Mouse (Mus musculus) megakaryocyte progenitor cell, adult 5-6 weeks (primary cell): ENCODE measurements around the gene Gjb4. TPM values are rescaled to one million over a fixed set of nuclear protein-coding genes. Genes with fewer than 3 reads are reported as not detected.

Experiments used
- ATAC-seq: replicated peaks from 2 replicates; pipeline ENCODE4 v1.8.0; 2016; ENCODE audit warnings: mild to moderate bottlenecking, moderate TSS enrichment, inconsistent platforms; ENCODE audit not compliant: poor library complexity
- total RNA-seq, 2 experiments: library from RNA; stranded (forward) in 1 of 2; stranded (reverse) in 1 of 2; fragments of 157-497, 149-512 nt in 1 of 2; fragments of 200-1000 nt in 1 of 2; gene quantifications; 2 replicates each; pipeline versions ENCODE4 v1.2.3 to v1.2.4; 2015 to 2017

Gjb4 gene
- total RNA-seq, 2 experiments from 2014 or later: not detected

DNA sequence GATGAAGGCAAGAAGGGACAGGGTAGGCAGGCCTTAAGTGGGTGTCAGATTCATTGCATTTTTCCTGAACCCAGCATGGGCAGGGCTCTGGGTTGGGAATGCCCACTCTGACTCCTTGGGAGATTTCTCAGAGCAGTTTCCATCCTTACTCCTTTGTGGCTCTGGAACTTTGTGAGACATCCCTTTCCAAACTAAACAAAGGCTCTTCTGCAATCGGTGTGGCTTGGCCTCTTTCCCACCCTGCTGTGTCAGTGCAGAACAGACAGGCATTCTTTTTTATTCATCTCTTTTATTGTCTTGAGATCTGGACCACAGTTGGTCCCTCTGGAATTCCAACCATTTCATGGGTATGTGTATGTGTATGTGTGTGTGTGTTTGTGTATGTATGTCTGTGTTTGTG is 1.3 kb downstream of the Gjb4 start:
- ATAC-seq: no peak

DNA sequence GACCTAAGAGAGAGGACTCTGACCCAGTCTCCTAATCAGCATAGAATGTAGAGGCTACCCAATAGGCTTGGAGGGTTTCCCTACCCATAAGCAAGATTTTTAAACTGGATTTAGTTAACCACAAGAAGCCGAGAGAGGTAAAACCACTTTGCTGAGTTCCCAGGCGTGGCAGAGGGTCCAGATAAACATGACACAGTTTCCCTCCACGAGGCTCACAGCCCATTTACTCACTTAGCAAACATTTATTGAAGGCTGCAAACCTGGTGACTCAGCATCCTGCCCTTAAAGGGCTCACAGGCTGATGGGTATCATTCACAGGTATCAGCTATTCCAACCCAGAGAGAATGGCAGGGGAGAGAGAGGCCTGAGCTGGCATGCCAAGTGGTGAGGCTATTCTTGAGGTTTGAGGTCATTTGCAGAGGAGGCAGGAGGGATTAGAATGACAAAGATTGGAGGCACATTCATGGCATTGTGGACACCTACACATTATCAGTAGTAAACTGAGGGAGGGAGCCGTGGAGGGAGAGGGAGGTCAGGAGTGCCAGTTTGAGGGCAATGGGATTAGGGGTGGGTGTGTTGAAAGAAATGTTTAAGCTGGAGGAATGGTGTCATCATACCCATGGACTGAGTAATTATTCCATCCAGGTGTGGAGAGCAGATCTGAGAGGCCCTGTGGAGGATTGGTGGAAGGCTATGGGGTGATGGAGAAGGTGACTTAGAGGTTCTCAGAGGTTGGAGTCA is 4.2 kb downstream of the Gjb4 start:
- ATAC-seq: no peak

DNA sequence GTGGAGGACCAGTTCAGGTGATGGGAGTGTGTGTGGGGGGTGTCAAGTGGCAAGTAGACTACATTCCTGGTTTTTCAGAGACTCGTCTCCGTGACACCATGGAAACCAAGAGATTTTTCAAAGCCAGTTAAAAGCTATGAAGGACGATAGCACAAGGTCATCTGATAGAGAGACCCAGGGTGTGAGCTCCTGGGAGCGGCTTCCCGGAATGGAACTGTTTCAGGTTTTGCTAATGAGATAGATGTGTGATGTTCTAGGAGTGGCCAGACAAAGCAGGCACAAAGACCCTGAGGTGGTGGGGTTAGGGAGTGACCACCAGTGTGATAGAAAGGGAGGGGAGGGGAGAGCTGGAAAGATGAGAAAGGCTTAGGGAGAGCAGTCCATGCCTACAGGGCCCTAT is 8.9 kb downstream of the Gjb4 start:
- ATAC-seq: no peak

DNA sequence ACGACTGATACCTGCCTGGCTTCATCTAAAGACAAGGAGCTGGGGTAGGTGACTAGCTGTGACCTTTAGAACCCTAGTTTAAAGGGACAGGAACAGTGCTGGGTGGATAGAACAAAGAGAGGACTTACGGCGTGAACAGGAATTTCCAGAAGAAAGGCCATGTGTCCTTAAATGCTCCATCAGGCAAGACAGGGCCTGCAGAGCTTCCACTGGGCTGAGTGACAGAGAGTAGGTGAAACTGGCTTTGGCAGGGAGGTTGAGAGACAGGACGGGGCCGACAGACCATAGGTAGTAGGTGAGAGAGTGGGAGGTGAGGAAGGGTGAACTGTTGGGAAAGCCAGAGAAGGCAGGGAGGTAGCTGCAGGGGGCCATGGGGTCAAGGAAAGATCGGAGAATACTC is 12.5 kb downstream of the Gjb4 start:
- no peak for ATAC-seq

DNA sequence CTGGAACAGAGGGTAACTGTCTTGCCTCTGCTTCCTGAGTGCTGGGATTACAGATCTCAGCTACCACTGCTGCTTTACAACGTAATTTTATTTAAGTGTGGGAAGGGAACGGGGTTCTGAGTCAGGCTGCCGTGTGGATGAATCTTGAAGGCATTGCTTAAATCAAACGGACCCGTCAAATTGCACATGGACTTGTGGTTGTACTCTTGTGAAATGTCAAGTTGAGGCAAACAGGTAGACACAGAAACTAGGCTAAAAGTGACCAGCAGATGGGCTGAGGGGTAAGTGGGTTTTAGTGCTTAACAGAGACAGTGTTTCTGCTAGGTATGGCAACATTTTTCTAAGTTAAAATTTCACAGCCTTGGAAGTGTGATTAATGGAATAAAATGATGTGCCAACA is 16.2 kb downstream of the Gjb4 start:
- peak; percentile 76 for ATAC-seq

DNA sequence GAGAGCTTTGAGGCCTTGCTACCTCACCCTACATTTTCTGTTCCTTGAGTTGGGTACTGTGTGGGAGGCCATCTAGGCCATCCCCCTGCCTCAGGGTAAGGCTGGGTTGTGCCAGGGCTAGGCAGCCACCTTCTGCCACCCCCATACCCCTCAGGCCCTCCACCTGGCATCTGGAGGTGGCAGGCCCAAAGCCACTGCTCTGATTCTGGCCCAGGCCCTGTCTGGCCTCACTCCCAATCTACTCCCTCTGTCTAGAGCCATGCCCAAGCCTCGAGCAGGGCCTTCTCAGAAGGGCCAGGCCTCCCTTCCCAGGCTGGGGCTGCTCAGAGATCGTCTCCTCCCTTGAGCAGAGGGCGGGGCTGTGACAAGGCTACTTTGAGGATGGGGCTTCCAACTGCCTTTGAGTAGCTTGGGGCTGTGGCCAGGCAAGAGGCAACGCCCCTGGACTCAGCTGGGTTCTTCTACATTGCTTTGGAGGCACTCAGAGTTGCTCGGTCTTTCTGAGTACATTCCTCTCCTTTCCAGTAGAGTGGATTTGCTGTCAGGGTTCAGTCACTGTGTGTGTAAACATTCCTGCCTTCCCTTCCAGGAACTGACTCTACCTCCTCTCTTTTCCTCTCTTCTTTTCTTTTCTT is 18.9 kb downstream of the Gjb4 start:
- no peak for ATAC-seq

DNA sequence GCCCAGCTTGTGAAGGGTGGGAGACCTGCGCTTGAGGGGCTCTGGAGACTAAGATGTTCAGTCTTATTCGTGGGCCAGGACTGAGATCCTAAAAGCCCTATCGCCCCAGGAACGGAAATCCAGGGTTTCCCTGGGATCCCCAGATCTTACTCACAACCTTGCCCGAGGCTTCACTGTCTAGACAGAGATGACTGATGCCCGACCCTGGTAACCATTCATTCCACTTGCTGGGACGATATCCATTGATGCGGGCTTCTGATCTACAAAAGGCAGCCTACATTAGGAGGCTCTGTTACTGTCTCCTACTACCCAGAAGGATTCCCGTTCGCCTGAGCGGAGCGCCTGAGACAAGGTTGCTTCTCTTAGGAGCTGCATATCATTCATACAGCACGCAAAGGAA is 22.7 kb downstream of the Gjb4 start:
- ATAC-seq: no peak

DNA sequence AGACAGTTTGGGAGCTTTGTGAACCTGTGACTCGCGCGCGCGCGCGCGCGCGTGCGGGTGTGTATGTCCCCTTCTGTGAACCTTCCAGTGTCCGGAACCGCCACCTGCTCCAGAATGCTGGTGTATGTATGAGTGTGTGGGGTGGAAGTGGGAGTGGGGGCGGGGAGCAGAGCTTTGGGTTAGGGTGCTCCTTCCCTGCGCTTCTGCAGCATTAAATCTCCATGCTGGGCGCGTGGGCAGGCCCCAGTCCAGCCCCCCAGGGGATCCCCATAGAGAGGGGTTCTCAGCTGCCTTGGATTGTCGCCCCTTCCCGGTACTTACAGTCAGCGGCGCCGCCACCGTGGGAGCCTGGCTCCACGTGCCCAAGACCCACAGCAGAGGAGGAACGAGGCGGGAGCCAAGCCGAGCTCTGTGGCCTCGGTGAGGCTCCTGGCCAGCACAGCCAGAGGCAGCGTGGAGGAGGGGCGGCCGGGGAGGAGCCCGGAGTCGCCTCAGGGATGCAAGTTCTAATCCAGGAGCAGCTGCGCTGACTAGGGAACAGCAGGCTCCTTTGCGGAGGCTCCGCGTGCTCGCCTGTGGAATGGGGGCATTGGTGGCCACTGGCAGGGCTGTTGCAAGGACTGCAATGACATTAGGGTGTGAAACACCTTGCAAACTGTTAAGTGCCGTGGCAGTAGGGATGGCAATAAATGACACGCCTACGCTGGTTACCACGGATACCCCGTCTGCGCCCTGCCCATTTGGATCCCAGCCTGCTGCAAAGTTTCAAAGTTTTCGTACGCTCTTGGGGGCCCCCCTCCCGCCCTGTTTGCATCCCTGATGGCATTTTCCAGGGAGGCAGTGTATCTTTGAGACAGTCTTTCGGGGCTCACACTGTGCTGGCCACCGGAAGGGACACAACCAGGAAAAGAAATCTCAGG is 23.4 kb downstream of the Gjb4 start, which contains the start of gene Gjb3:
Gjb3 (minus strand) TSS at position 664 of the 920 bp plus-strand sequence.
- ATAC-seq: peak; percentile 35; the same call in 1 of the 2 replicates

DNA sequence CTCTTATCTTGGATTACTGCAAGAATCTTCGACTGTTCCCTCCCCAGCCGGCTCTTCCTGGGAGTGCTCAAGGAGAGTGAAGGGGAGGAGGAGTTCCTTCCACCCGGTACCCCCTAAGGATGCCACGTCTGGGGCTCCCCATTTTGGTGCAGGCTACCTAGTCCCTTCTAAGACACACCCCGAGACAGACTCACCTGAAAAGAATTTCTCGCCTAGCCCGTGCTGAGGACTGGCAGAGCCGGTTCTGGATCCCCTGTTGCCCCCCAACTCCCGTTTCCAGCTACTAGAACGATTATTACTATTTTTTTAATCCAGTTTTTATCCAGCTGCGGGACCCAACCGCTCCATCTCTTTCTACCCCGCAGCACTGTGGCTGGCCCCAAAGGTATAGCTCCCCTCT is 24.1 kb downstream of the Gjb4 start:
- ATAC-seq: no peak

DNA sequence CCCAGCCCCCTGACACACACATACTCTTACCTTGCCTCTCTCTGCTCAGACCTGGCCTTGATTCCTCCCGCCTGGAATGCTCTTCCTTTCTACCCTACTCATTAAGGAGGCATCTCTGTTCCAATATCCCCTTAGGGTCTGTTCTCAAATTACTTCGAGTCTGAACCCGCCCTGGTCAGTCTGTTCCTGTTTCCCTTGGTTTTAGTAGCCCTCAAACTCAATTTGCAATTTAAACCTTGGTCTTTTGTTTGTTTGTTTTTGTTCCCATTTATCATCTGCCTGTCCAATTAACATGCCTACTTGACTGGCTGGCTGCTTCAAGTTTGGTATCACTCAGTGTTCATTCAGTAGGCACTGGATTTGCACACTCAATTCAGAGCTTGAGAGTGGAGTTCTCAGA is 24.8 kb downstream of the Gjb4 start:
- ATAC-seq: no peak

DNA sequence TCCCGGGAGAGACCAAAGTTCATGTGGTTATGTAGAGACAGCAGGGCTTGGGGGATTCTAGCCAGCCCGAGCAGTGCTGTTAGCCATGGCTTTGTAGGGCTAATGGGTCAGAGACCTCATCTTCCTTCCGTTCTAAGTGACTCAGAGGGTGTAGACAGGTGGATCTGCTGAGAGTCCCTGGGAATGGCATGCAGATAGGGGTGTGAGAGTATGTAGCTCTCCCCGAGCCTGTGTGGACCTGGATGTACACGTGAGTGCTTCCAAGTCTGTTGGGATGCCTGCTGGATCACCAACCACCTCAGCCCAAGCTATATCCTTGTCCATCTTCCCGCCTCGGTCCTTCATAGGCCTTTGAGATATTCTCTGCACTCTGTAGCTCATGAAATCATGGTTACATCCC is 25.5 kb downstream of the Gjb4 start:
- no peak for ATAC-seq

DNA sequence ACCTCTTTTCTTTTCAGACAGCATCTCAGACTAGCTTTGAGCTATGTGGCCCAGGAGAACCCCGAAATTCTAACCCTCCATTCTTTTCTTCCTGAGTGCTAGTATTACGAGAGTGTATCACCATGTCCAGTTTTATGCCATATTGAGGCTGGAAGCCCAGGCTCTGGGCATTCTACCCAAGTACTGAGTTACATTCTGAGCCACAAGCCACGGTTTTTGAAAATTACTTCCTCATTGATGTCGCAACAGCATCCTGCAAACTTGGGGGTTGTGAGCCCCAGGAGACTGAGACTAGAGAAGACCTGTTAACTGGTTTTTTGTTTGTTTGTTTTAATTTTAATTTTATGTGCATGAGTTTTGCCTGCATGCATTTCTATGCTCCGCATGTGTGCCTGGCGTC is 26.1 kb downstream of the Gjb4 start:
- ATAC-seq: peak; percentile 63

DNA sequence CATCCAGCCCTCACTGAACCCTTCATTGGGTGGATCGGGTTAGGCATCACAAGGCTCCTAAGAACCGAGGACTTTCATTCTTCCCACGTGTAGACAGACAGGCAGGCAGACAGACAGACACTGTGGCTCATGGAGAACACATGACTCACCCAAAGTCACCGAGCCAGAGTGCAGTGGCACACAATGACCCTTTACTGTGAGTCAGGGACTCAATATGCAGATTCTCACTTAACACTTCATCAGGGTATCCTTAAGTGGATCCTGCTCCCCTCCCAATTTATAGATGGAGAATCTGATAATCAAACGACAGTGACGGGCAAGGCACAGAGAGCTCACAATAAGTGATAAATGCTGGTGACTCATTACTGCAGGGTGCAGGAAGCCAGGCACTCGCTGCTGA is 26.6 kb downstream of the Gjb4 start:
- ATAC-seq: no peak

DNA sequence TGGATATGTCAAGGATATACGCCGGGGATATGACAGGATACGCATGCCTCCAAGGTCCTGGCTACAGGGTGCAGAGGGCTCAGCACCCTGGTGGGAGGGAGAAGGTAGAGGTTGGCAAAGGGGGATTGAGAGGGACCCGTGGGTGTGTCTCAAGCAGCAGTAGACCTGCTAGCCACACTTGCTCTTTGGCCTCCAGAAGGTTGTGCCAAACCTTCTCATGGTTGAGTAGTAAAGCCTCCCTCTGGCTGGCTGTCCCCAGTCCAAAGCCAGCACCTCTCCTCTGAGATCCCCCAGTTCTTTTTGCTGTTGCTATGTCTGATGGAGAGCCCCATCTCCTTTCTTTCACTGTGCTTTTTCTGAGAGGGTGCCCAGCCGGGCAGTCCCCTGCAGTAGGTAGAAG is 28.6 kb downstream of the Gjb4 start:
- ATAC-seq: no peak

DNA sequence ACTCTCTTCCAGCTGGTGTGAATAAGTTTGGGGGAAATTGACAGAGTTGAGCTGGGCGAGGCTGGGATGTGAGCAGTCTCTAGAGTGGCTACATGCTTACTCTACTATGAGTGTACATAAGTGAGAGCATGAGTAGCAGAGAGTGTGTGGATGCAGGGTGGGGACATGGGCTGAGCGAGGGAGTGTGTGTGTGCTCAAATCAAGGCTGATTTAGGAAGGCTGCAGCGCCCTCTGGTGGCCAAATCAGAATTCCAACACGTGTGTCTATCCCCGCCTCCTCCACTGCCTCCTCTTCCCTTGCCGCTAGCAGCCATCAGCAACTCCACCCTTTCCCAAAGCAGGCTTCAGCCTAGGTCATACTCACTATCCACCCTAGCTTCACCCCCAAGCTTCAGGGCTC is 29.1 kb downstream of the Gjb4 start:
- ATAC-seq: peak; percentile 82

DNA sequence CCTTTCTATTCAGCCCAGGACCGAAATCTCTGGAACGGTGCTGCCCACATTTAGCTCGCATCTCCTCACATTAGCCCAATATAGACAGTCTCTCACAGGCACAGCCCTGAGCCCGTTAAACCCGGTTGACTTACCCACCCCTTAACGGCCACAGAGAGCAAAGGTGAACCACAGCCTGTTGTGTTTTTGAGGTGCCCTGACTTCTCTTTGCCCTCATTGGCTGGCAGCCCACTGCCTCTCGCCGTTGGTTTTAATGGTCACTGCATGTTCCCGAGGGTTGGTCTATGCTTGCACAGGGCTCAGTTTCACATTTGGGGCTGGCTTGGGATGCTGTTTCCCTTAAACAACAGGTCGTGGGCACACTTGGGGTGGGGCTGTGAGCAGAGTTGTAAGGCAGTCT is 29.6 kb downstream of the Gjb4 start:
- ATAC-seq: no peak

DNA sequence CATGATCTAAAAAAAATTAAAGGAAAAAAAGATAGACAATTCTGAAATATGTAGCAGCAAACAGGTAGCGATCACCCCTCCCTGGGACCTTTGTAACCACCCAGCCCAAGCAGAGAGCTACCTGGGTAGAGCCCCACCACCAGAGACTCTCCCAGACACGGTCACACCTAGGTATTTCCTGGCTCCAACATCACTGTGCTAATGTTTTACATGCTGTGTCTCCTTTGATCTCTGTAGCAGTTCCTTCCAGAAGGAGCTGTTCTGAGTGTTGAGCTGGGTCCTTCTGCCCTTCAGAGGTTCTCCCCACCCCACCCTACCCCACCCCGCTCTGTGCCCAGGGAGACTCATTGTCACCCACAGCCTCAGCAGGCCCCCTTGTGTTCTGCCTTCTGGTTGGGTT is 30.2 kb downstream of the Gjb4 start:
- ATAC-seq: no peak

DNA sequence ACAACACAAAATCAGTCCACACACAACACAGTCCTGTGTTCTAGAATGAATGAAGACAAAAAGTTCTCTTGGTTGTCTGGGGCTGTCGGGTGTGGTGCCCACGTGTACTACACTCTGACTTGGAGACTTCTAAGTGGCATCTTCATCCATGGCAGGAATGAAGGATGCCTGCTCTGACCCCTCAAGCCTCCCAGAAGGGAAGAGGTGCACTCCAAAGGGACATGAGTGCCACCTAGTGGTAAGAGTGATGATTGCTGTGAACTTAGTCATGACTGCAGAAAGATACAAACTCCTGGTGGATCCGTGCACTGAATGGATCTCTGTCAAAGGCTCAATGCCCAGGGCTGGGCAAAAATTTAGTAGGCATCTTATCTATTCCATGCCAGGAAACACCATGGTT is 34.3 kb downstream of the Gjb4 start:
- ATAC-seq: peak; percentile 92

DNA sequence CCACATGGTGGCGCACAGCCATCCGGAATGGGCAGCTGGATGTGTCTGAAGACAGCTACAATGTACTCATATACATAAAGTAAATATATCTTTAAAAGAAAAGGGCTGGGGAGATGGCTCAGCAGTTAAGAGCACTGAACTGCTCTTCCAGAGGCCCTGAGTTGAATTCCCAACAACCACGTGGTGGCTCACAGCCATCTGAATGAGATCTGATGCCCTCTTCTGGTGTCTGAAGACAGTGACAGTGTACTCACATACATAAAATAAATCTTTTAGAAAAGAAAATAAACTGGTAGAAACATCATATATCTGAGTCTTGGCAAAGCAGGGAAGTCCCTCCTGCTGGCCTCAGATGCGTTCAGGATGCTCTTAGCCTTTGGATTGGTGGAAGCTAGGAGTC is 36.7 kb downstream of the Gjb4 start:
- no peak for ATAC-seq

DNA sequence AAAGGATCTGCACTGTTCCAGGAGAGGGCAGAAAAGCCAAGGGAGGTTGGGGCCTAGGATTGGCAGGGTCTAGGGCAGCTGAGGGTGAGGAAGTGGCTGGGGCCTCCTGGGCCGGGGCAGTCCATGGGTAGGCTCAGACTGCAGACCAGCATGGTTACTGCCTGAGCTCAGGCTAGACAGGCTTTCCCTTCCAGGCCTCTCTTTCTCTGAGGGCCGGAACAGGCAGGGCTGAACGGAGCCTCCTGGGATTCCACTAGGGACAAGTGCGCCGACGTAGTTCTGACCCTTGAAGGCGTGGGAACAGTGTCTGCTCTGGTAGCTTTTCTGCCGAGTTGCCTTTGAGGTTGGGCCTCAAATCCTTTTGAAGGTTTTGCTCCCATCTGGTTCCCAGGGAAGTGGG is 38.1 kb downstream of the Gjb4 start:
- no peak for ATAC-seq

DNA sequence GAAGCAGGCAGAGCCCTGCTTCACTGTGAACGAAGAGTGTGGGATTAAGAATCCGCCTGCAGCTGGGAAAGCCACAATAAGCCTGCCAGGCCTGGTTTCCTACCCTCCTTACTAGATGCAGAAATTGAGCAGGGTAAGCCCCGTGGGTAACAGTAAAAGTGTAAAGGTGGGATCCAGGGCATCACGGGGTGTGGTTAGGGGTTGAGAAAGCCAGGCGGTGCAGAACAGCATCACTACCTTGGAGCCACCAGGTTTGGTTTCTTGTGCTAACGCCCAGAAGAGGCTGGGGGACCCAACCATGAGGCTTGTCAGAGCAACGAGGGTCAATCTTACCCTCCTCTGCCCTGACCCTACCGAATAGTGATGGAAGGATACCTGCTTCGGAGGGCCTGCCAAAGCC is 39.3 kb downstream of the Gjb4 start:
- no peak for ATAC-seq

DNA sequence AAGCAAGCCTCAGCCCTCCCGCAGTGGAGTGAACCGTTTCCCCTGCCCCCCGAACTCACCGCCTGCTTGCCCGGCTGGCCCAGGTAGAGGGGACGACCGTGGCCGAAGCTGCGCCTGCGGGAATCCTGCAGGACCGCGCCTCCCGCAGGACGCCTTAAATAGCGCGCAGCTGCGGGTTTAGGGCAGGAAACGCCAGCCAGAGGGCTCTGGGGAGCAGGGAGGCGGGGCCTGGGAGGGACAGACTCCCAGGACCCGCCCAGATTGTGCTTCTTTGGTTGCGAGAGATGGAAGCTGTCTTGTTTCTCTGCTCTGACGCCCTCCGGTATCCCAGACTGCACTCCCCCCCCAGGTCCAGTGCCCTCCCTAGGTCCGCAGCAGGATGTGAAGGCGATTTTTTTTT is 40.0 kb downstream of the Gjb4 start, which contains the start of gene Gja4:
Gja4 (minus strand) TSS at position 179 of the 400 bp plus-strand sequence.
- peak; percentile 90 for ATAC-seq
